Mouse (Mus musculus) central nervous system, embryonic 14 days (tissue): ENCODE results near the gene Olfr196. TPM values are rescaled to one million over a fixed set of nuclear protein-coding genes. Genes with fewer than 3 reads are reported as not detected.

Experiments
- polyA plus RNA-seq: library from polyadenylated mRNA; depleted of rRNA; stranded (reverse); fragments of >200 nt; gene quantifications from 2 replicates; pipeline ENCODE4 v1.2.3, GENCODE M21; 2012; rRNA removed

Olfr196 gene
- polyA plus RNA-seq = not detected in 2 replicates

DNA sequence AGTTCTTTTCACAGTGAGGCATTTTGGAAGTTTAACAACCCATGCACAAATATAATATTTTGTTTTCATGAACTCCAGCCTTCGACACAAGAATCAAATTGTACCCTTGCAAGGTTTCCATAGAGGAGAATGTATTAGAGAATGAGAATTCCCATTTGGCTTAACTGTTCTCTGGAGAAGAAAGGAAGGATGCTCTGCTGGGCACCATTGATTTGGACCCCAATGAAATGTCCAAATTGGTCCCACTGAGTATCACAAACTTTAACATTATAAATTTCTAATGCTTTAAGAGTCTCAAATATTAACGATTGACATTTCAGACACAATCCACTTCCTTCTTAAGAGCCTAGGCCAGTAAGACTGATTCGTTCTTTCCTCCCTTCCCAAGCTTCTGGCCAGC lies at the start of gene Olfr196:
Gene Olfr196 (minus strand): TSS at position 101 of the 400 bp plus-strand sequence.

DNA sequence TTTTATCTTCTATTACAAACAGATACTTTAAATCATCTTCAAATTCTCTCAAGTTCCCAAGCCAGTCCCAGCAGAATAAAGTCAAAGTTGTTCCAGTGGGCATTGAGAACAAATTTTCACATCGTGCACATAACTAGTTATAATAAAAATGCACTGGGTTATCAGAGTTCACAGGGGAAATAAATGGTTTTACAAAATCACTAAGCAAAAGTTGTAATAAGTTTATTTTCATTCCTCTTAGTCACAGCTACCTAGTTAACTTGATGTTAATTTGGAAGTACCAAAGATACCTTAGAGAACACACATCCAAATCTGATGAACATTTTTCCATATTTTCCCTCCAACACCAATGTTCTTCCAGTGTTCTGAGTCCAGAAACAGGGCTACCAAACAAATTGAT lies 49.4 kb upstream of the Olfr196 start, which contains the start of gene Olfr199:
Gene Olfr199 (minus strand): TSS at position 101 of the 400 bp plus-strand sequence.

DNA sequence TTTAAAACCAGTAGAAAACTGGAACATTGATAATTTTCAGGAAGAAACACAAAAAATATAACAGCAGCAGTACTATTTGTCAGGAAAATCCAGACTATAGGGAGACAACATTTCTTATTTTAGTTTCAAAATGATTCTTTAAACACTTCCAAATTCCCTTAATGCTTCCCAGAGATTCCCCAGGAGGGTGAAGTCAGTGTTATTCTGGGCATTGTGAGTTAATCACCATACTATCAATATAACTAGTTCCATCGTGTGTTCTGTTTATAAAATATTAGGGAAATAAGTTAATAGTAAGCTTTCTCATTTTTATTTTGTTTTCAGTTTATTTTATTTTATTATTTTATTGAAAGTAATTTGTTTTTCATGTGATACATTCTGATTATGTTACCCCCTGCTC lies 33.2 kb upstream of the Olfr196 start, which contains the start of gene Olfr198:
Gene Olfr198 (minus strand): TSS at position 101 of the 400 bp plus-strand sequence.

DNA sequence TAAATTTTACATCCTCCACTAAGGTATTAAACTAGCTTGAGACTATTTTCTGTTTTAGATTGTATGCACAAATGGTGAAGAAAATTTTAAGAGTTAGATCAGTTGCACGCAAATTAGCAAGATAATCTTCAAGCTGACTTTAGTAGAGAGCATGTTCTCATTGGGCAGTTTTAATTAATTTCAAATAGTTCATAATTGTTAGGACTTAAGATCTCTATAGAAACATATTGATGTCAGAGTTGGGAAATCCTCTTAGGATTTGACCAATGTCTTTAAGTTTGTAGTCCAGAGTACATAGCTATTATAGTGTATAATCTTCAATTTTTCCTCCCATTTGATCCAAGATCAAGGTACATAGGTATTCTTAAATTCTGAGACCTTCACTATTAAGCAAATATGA lies 23.5 kb downstream of the Olfr196 start, which contains the start of gene Olfr195:
Gene Olfr195 (plus strand): TSS at position 301 of the 400 bp plus-strand sequence.

DNA sequence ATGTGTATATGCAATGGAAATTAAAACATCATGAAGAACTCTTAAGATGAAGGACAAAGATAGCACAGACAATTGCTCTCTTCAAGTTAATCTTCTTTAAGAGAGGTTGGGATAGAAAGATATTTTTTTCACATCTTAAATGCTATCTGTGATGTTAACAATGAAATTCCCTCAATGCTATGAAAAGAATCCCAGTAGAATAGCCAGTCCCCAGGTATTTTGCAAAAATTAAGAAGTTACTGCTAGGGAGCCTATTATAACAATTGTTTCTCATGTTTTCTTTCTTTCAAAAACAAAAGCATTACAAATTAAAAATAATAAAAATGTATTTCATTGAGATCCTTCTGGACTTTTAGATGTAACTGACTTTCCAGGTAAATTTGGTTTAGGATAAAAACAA lies 49.3 kb downstream of the Olfr196 start, which contains the start of gene Olfr194:
Gene Olfr194 (minus strand): TSS at position 101 of the 400 bp plus-strand sequence.

Other genes with a start within 250 kb of the Olfr196 start
- gene Olfr181, start 241.7 kb downstream of the Olfr196 start, polyA plus RNA-seq = not detected in 2 replicates
- not detected in 2 replicates for gene Olfr180, start 241.1 kb downstream of the Olfr196 start, polyA plus RNA-seq
- not detected in 2 replicates for gene Olfr183, start 175.1 kb downstream of the Olfr196 start, polyA plus RNA-seq
- gene Olfr186, start 140.2 kb downstream of the Olfr196 start, polyA plus RNA-seq = not detected in 2 replicates
- gene Olfr187, start 130.7 kb downstream of the Olfr196 start, polyA plus RNA-seq = not detected in 2 replicates
- gene Olfr190, start 92.4 kb downstream of the Olfr196 start, polyA plus RNA-seq = not detected in 2 replicates
- gene Olfr191, start 80.6 kb downstream of the Olfr196 start, polyA plus RNA-seq = not detected in 2 replicates
- gene Olfr193, start 58.6 kb downstream of the Olfr196 start, polyA plus RNA-seq = not detected in 2 replicates
- not detected in 2 replicates for gene Olfr194, start 49.4 kb downstream of the Olfr196 start, polyA plus RNA-seq
- gene Olfr195, start 23.4 kb downstream of the Olfr196 start, polyA plus RNA-seq = not detected in 2 replicates
- gene Olfr198, start 33.1 kb upstream of the Olfr196 start, polyA plus RNA-seq = not detected in 2 replicates
- gene Olfr199, start 49.3 kb upstream of the Olfr196 start, polyA plus RNA-seq = not detected in 2 replicates
- not detected in 2 replicates for gene Olfr201, start 102.2 kb upstream of the Olfr196 start, polyA plus RNA-seq
- gene Olfr202, start 116.3 kb upstream of the Olfr196 start, polyA plus RNA-seq = not detected in 2 replicates
- not detected in 2 replicates for gene Olfr203, start 128.4 kb upstream of the Olfr196 start, polyA plus RNA-seq
- gene Olfr204, start 147.8 kb upstream of the Olfr196 start, polyA plus RNA-seq = not detected in 2 replicates
- not detected in 2 replicates for gene Olfr205, start 160.7 kb upstream of the Olfr196 start, polyA plus RNA-seq
- gene Olfr206, start 178.8 kb upstream of the Olfr196 start, polyA plus RNA-seq = not detected in 2 replicates
- not detected in 2 replicates for gene Olfr209, start 193.5 kb upstream of the Olfr196 start, polyA plus RNA-seq
- 0.09 and 0.10 TPM in 2 replicates for gene Gabrr3, start 236.9 kb upstream of the Olfr196 start, polyA plus RNA-seq